Mouse (Mus musculus) MN1 (cell line): ENCODE results near the gene Mapk10.
A peak's percentile ranks its signal among the peaks of the same experiment; 100 is the strongest.
"Not testable (repeated sequence)": the region's sequence is repeated elsewhere in the genome, so short reads cannot be mapped to it uniquely, and the experiment has no call there.

Experiments
- DNase-seq: peaks from one replicate; pipeline ENCODE4 v3.0.0-alpha.2; 2016; ENCODE audit warnings: low spot score

Mapk10 gene

GRCm38 (mm10) chr5:102953414-102953813, 257.7 kb downstream of the Mapk10 start:
- DNase-seq, result no peak

- no peak for DNase-seq
These were observed 258.2 kb downstream of the Mapk10 start for GRCm38 (mm10) chr5:102952918-102953317.

GRCm38 (mm10) chr5:102947061-102947711, 263.9 kb downstream of the Mapk10 start:
- DNase-seq, result no peak

GRCm38 (mm10) chr5:102946625-102947024, 264.5 kb downstream of the Mapk10 start:
- no peak for DNase-seq

- DNase-seq, result not testable (repeated sequence)
These were observed 267.1 kb downstream of the Mapk10 start for GRCm38 (mm10) chr5:102943864-102944630.

- DNase-seq, result no peak
These were observed 281.0 kb downstream of the Mapk10 start for GRCm38 (mm10) chr5:102930161-102930560.

GRCm38 (mm10) chr5:102926786-102927185, 284.3 kb downstream of the Mapk10 start:
- no peak for DNase-seq

GRCm38 (mm10) chr5:102920199-102920598, 290.9 kb downstream of the Mapk10 start:
- no peak for DNase-seq

GRCm38 (mm10) chr5:102905441-102906211, 305.5 kb downstream of the Mapk10 start:
- DNase-seq, result no peak

- no peak for DNase-seq
These were observed 307.1 kb downstream of the Mapk10 start for GRCm38 (mm10) chr5:102904066-102904465.

- no peak for DNase-seq
These were observed 307.6 kb downstream of the Mapk10 start for GRCm38 (mm10) chr5:102903487-102903886.

GRCm38 (mm10) chr5:102901176-102901575, 310.0 kb downstream of the Mapk10 start:
- no peak for DNase-seq

- no peak for DNase-seq
These were observed 311.4 kb downstream of the Mapk10 start for GRCm38 (mm10) chr5:102899680-102900215.

GRCm38 (mm10) chr5:102898301-102898700, 312.8 kb downstream of the Mapk10 start:
- no peak for DNase-seq

GRCm38 (mm10) chr5:102892226-102892625, 318.9 kb downstream of the Mapk10 start:
- DNase-seq, result no peak

- DNase-seq, result no peak
These were observed 322.0 kb downstream of the Mapk10 start for GRCm38 (mm10) chr5:102889163-102889488.

GRCm38 (mm10) chr5:102888482-102889162, 322.5 kb downstream of the Mapk10 start:
- no peak for DNase-seq

- DNase-seq, result peak; percentile 61
These were observed 335.5 kb downstream of the Mapk10 start for GRCm38 (mm10) chr5:102875628-102876027.

- peak; percentile 73 for DNase-seq
These were observed 336.4 kb downstream of the Mapk10 start for GRCm38 (mm10) chr5:102874605-102875298.

GRCm38 (mm10) chr5:102872996-102873395, 338.1 kb downstream of the Mapk10 start:
- DNase-seq, result not testable (repeated sequence)

- no peak for DNase-seq
These were observed 342.9 kb downstream of the Mapk10 start for GRCm38 (mm10) chr5:102868196-102868595.
